Mouse (Mus musculus): ENCODE results near the gene Polr3h.

The Polr3h gene

DNA sequence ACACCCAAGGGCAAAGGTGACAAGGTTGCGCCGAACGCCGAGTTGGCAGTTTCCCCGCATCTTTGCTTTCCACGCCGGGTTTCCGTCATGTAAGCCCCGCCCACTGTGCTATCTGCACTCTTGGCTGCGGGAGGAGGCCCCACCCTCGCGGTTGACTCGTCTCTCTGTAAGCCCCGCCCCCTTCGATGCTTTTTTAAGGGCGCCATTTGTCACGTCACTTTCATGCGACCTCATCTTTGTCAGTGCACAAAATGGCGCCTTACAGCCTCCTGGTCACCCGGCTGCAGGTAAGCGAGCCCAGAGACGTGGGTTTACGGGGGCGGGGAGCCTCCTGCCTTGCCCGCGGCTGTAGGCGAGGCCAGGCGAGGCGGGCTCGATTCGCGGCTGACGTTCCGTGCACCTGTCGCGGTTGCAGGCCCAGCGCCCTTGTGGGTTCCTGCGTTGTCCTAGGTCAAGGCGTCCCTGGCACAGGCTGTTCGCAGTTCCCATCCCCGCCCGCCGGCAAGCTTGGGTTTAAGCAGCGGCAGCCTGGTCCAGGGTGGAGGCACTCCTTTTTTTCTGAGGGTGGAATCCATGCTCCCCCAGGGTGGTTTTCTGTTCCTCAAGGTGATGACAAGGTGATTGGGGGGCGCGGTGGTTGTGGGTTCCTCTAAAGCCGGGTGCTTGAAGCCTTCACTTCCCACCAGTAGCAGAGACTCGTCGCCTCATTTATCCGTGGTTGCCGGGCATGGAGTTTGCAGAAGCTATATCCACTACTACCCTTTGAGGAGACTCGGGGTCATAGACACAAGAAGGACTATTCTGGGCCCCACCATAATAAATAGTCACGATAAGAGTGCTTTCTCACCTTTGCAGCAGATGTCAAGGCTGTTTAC, 53.5 kb downstream of the Polr3h start, which contains the start of gene Aco2:
TSS of gene Aco2 (plus strand) at position 48 of the 875 bp plus-strand sequence.
- peak; percentile 99 to 100 for DNase-seq (ENCODE audit: low read depth in 2 of 2, low spot score in 2 of 2)

DNA sequence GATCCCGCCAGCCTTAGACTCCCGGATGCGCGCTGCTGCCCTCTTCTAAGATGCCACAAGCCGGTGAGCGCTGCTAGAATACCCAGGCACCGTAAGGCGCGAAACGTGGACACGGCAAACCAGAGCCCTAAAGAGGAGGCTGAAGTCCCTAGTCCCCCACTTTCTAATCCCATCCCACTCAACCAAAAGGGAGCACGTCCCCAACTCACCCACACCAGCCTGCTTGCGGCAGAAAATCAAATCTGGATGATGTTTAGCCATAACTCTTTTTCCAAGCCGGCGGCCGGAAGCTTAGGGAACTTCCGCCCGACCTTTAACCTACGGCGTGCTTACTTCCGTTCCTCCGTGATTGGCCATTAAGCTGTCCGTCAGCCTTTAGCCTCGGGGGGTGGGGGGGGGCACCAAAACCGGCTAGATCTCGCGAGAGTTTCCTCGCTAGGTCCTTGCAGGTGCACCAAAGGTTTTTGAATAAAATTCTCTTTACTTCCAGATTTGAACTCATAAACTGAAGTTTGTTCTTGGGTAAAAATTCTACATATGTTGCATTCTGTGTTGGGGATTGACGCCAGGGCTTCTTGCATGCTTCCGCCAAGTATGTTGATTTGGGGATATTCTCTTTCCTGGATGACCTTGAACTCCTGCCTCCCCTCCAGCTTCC, 54.3 kb downstream of the Polr3h start, which contains the start of gene Phf5a:
TSS of gene Phf5a (minus strand) at position 308 of the 658 bp plus-strand sequence.
- DNase-seq (ENCODE audit: low read depth in 2 of 2, low spot score in 2 of 2) = peak; percentile 77 to 81

DNA sequence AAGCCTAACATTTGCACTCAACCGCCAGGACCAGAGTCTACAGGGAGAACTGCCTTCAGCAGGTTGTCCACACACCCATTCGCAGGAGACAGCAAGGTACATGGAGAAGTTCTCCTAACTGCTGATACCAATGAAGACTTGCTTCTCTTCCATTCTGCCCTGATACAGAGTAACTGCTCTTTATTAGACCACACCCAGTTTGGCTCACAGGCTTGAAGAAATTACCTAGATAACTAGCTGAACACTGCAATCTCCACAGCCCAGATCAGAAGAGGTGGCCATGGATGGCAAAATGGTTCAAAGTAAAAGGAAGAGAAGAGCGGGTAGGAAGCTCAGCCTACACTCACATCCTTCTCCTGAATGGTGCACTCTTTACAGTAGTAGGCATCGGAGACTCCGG, 56.1 kb downstream of the Polr3h start:
- no peak for DNase-seq (ENCODE audit: low read depth in 2 of 2, low spot score in 2 of 2)

DNA sequence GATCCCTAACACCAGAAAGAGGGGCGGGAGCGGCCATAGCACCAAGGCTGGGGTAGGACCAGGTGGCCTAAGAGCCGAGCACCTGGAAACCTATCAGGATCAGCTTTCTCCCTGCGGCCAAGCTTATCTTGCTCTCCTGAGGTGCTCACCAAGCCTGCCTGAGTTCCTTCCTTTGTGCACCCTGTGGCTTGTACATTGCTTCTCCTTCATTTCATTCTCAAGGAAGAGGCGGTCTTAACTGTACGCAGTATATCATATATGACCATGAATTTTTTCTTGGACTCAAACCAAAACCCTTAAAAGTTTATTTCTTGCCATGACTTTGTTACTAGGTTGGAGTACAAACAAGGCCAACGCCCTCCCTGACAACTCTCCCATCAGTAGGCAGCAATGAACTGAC, 61.8 kb downstream of the Polr3h start:
- no peak for DNase-seq (ENCODE audit: low read depth in 2 of 2, low spot score in 2 of 2)

DNA sequence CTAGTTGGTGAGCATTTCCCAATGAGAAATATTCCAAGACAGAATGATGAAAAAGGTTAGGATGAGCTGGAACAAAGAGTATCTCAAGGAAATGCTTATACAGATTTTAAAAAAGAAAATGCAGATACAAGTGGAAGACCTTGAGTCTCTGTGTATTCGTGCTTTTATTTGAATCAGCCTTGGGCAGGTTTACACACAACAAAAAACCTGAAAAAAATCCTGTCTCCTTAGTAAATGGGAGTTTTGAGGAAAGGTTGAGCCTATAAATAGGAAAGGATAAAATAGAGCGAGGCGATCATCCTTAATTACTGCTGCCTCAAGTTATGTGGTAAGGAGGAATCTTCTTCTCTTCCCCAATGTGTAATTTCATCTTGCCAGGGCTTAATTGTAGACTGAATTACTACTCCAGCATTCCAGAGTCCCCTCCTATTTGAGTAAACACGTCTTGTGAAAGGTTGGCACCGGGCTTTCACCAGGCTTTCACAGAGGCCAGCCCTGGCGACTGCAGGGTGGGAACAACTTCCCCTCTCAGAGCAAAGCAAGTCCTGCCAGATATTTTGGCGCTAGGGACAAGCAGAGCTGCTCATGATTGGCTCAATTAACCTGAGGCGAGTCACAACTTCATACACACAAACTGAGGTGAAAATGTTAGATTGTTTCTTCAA, 65.4 kb downstream of the Polr3h start:
- no peak for DNase-seq (ENCODE audit: low read depth in 2 of 2, low spot score in 2 of 2)

DNA sequence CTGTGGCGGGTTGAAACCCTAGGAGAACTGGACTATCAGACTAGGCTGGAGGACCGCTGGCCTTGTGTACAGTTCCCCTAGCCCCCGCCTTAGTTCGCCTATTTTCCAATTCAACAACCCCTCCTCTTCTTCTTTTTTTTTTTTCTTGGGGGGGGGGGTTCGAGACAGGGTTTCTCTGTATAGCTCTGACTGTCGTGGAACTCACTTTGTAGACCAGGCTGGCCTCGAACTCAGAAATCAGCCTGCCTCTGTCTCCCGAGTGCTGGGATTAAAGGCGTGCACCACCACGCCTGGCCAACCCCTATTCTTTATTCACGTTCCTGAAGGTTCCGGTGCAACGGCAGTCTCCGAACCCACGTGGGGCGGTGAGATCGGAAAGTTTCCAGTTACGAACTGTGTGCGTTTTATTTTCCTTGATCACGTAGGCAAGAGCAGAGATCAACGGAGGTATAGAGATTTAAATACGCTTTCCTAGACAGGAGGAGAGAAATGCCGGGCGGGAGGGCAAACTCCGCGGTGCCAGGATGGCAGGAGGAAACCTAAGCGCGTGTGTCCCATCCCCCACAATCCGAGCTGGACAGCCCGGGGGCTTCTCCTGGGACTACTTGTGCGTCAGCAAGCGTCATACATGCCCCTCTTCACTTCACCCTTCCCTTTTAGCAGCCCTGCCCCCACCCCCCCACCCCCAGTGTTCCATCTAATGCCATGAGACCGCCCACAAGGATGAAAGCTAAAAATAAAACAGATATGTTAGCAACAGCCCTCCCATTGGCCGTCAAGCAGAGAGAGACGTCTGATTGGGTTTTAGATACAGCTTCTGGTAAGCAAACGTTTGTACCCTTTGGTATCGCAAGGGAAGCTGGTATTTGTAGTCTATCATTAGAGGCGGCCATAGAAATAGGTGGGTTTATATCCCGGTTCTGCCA, 66.4 kb downstream of the Polr3h start:
- DNase-seq (ENCODE audit: low read depth in 2 of 2, low spot score in 2 of 2) = peak; percentile 81 to 84

DNA sequence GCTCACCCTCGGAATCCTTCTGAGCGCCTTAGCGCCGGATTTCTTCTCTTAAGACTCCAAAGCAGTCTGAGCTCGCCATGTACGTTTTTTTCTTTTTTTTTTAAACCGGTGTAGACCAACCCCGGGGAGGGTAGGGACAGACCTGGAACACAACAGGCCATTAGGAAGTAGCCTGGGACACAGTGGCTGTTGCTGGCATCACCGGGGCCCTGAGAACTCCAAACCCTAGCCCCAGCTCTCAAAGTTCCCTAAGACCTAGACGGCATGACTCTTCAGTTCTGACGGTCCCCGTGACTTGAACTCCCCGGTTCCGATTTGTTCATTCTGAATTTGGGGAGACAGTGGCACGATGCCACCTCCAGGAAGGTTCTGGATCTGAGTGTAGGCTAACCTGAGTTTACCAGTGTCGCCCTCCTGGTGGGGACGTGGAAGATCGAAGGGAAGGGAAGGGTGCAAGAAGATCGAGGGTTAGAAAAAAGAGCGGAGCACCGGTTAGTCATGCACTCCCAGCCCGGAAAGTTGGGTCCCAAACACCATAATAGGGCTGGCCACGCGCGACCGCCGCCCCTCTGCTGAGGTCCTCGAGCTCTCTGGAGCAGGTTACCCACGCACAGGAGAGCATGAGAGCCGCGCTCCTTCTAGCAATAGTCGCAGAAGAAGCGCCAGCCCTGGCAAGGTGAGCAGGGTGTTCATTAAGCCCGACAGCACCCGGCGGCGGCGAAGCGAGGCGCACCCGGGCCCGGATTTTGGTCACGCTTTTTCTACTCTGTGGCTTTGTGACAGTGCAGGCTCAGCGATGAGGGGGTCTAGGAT, 67.3 kb downstream of the Polr3h start, which contains the start of gene Tob2:
TSS of gene Tob2 (minus strand) at position 280 of the 813 bp plus-strand sequence.
- peak; percentile 54 to 60 for DNase-seq (ENCODE audit: low read depth in 2 of 2, low spot score in 2 of 2)

DNA sequence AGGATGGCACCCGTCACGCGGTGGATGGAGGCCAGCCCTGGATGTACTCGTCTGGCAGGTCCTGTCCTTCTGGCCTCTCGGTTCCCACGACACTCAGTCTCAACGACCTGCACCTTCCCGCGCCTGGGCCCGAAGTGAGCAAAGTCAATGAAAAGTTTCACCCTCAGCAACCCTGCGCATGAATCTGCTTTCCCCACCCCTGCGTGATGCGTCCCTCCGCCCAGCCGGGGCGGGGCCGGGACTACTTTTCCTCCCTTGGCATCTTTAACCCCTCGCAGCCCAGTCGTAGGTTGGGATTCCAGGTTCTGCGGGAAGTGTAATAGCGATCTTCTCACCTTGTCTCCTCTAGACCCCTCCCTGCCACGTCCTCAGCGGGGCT, 67.9 kb downstream of the Polr3h start:
- DNase-seq (ENCODE audit: low read depth in 2 of 2, low spot score in 2 of 2) = peak; percentile 80 to 82

DNA sequence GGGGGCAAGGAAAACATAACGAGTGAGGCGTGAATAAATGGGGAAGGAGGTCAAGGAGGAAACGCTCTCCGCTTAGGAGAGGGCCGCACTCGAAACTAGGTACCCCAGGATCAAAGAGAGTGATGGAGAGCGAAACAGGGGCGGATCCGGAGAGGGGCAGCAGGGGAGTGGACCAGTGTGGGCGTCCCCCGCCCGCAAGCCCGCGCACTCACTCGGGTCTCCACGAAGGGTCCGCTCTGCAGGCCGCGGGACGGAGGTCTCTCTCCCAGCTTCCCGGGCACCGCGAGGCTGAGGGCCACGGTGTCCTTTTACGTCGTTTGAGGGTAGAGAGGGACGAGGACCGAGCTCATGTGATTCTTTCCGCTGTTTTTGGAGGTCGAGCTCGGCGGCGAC, 68.3 kb downstream of the Polr3h start:
- DNase-seq (ENCODE audit: low read depth in 2 of 2, low spot score in 2 of 2) = no peak

DNA sequence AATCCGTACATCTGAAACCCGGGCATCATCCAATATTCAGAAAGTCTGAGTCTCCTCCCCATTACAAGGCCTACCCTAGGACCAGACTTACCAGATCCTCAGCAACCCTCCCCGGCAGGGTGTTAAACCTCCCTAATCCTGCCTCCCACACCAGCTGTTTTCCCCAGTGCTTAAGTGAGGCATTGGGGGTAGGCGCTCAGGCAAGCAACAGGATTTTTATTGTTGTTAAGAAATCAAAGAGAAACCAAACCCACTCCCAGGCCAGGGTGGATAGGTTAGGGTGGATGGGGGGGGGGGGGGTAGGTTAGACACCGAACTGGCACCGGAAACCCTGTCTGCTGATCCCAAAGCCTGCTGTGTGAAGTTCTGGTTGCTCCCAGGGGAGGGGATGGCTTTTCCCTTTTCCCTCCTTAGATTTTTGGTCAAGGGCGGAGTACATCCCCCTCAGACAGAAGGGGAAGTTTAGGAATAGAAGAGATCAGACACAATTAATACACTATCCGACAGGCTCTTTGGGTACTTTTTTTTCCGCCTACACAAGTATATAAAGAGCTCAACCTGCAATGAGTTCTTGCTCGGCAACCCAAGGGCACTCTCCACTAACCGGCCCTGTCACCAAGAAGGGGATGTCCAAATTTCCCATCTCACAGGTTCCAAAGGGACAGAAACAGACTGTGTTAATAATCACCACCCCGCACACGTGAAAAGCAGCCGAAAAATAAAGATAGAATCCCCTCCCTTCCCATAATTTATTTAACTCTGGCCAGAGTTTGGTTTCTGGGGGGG, 68.9 kb downstream of the Polr3h start:
- DNase-seq (ENCODE audit: low read depth in 2 of 2, low spot score in 2 of 2) = no peak

DNA sequence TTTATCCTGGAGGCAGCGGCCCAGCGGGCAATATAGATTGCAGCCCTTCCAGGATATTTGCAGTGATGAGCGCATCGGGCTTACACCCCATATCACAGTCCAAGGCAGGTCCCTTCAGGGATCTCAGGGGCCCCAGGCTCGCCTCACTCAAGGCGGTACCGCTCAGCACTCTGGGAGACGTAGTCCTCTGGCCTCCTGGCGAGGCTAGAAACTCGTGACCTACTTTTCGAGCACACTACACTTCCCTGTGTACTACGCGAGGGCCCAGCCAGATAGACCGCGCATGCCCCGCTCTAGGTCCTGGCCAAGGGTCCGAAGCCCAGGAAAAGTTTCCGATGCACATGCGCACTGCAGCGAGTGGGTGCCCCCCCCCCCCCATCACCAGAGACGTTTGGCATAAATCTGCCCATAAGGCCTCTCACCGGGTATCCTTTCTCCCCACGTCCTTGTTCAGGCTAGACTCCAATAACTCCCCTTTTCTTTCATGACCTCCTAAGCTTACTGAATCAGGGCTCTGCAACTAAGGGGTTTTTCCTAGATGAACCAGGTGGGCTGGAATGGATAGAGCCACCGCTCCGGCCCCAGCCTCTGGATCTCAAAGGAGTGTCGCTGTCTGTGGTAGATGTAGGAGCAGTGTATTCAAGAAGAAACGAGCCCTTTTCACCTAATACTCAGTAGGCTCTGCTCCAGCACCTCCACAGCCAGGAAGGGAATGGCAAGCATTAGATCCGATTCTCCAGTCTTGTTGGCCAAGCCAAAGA, 69.8 kb downstream of the Polr3h start:
- peak; percentile 54 to 61 for DNase-seq (ENCODE audit: low read depth in 2 of 2, low spot score in 2 of 2)

DNA sequence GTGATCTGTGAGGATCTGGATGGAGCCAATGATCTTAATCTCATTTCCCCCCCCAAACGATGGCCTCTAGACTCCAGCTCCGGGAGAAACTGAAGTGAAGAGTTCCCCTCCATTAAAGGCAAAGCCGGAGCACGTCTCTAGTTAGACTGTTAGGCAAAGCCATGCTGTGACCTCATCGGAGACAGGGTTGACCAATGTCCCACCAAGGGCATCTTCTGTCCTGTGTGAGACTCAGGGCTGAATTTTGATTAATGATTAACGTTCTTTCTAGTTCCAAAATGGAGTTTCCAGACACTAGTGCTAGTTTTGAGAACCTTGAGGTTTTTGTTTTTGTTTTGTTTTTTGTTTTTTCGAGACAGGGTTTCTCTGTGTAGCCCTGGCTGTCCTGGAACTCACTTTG, 73.0 kb downstream of the Polr3h start:
- no peak for DNase-seq (ENCODE audit: low read depth in 2 of 2, low spot score in 2 of 2)

DNA sequence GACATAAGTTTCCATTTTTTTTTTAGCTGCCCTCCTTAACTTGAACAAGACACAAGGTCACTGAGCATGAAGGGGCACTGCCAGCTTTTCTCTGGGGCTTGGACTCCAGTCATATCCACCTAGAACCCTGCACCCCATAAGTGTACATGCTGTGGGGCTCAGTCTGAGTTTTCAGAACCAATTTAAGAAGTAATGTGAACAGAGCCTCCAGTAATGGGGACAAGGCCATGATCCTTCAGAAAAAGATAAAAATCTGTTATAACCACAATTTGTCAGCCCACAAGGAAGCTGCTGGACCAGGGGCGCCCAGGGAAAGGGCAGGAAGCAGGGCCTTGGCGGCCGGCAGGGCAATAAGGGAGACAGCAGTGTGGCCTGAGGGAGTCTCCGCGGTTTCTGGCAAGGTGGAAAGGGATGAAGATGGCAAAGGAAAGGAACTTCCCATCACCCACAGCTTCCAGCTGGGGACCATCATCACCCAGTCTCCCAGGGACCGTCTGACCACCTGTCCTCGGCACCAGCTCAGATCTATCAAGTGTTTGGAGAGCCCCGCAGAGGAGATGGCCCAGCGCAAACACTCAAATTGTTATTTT, 73.5 kb downstream of the Polr3h start:
- DNase-seq (ENCODE audit: low read depth in 2 of 2, low spot score in 2 of 2) = no peak

DNA sequence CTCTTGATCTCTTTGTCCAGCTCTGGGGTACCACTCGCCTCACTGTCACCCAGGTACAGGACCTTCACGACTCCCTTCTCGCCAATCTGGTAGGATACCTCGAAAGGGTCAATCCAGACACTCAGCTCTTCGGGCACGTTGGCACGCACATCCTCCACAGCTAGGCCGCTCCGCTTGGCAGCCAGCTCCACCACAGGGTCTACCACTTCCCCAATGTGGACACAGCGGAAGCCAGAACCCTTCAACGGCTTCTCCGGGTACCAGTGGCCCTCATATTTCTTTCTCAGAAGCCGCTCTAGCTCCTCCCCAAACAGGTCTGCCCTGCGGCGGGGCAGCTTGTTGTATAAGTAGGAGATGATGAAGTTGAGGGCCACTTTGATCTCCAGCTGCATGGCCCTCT, 74.7 kb downstream of the Polr3h start:
- no peak for DNase-seq (ENCODE audit: low read depth in 2 of 2, low spot score in 2 of 2)

DNA sequence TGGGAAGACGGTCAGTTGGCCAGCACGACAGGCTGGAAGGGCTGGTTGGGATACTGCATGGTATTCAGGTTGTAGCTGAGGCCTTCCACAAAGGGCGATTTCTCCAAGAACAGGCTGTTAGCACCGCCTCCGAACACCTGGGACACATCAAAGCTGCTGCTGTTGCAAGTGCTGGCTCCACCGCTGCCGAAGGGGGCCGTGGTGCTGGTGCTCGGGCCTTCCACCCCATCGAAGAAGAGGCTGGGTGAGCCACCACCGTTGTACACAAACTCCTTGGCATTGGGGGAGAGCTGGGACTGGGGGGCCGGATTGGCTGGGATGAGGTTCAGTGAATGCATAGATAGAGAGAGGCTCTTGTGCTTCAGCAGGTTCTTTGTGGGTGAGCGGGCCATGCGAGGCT, 75.3 kb downstream of the Polr3h start:
- no peak for DNase-seq (ENCODE audit: low read depth in 2 of 2, low spot score in 2 of 2)

DNA sequence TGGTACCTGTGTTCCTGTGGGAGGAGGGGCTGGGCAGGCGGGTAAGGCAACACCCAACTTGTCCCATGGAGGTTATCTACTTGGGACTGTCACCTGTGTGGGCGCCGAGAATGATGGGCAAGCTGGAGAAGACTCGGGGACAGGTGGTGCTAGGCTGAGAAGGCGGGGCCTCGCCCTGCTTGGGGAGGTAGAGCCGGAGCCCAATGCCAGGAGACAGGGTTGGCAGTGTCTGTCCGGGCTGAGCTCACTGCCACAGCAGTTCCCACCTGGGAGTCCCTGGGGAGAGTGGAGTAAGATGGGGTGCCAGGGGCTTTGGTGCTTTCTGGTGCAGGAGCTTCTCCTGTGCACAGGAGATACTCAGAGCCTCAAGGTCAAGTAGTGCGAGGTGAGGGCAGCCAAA, 76.9 kb downstream of the Polr3h start:
- no peak for DNase-seq (ENCODE audit: low read depth in 2 of 2, low spot score in 2 of 2)

DNA sequence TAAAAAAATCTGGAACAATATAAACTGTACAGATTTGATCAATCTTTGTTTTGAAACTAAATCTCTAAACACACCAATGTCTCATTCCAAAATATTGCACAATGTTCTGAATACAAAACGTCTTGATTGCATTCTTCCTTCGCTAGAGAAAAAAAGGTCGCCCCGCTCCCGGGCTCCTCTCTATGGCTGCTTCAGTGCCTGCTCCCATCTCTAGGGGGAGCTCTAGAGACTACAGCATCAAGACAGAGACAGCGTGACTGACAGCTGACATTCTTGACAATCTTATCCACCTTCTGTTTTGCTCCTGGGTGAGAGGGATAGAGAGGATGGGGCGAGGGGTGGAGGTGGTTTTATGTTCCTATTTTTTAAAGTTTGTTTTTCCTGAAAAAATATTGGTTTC, 77.7 kb downstream of the Polr3h start:
- DNase-seq (ENCODE audit: low read depth in 2 of 2, low spot score in 2 of 2) = peak; percentile 65 to 76

DNA sequence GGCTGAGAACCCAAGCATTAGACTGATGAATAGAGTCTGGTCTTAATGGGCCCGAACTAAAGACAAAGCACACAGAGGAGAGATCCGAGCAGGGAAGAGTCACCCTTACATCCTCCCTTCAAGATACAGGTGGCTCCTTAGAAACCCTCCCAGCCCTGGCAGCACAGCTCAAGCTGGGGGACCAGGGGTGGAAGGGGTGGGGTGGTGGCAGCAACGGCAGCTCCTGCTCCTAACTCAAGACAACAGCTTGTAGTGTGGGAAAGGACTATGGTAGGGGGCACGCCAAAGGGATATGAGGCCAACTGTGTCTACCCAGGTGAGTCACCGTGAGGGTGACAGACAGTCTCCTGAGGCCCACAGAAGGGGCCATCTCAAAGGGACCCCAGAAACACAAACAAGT, 78.2 kb downstream of the Polr3h start:
- no peak for DNase-seq (ENCODE audit: low read depth in 2 of 2, low spot score in 2 of 2)
